Mouse (Mus musculus): Measurements from ENCODE around the gene Gm266. TPM values are rescaled to one million over a fixed set of nuclear protein-coding genes. Genes with fewer than 3 reads are reported as not detected.

Gm266 gene
- 9.4 and 14.3 TPM in 2 replicates for polyA plus RNA-seq (2016; fragmentation: Nextera tagmentation; extraction: Ambion mirVana)

GRCm38 (mm10) chr12:111485652-111486306 is at the start of gene Gm266:
Gene Gm266, minus strand, starts transcription at chr12:111485823.
- Histone ChIP-seq H3K4me2 (replicated peaks) (peak within 1 kb of the TSS; percentile 69), H3K4me1 (peaks cover 24% of the 10 kb centered on the region), H3K9ac (peak within 1 kb of the TSS; percentile 45; the same call in 1 of the 2 replicates), H3K27ac (no peak within 1 kb of the TSS), H3K27me3 (peaks cover 67% of the 10 kb centered on the region), H3K4me3 (peak within 1 kb of the TSS; percentile 46), H3K36me3 (no peaks in the 10 kb centered on the region), H3K9me3 (replicated peaks) (no peaks in the 10 kb centered on the region)
- under 1% methylated on average over 41 of the region's 58 CpGs for WGBS
- peak; percentile 74 for ATAC-seq (ENCODE audit: low FRiP score)

GRCm38 (mm10) chr12:111535281-111535680 is 49.7 kb upstream of the Gm266 start:
- Histone ChIP-seq H3K27ac (no peak overlapping the region), H3K4me3 (no peak overlapping the region), H3K27me3 (no peaks in the 10 kb centered on the region), H3K4me2 (replicated peaks) (no peak overlapping the region), H3K36me3 (peaks cover 12% of the 10 kb centered on the region), H3K9ac (no peak overlapping the region), H3K9me3 (replicated peaks) (no peaks in the 10 kb centered on the region), H3K4me1 (peaks cover 21% of the 10 kb centered on the region)
- ATAC-seq (ENCODE audit: low FRiP score), result no peak
- 67% methylated on average over 6 of the region's 6 CpGs for WGBS

- H3K4me2 ChIP-seq (replicated peaks), result no peak overlapping the region
- no peak overlapping the region for H3K4me3 ChIP-seq
- no peaks in the 10 kb centered on the region for H3K36me3 ChIP-seq
- H3K27ac ChIP-seq, result no peak overlapping the region
- no peaks in the 10 kb centered on the region for H3K9me3 ChIP-seq (replicated peaks)
- no peak for ATAC-seq (ENCODE audit: low FRiP score)
- whole genome bisulfite sequencing, result 66% methylated on average over 11 of the region's 11 CpGs
- peaks cover 10% of the 10 kb centered on the region for H3K4me1 ChIP-seq
- H3K27me3 ChIP-seq, result no peaks in the 10 kb centered on the region
- no peak overlapping the region for H3K9ac ChIP-seq
Measured at GRCm38 (mm10) chr12:111533096-111533794, 47.6 kb upstream of the Gm266 start.

- WGBS, result 28% methylated on average over 8 of the region's 8 CpGs
- no peaks in the 10 kb centered on the region for H3K9me3 ChIP-seq (replicated peaks)
- H3K4me1 ChIP-seq, result no peaks in the 10 kb centered on the region
- H3K27ac ChIP-seq, result no peak overlapping the region
- H3K27me3 ChIP-seq, result 0 out of 2 replicates have a peak, but pooled peaks cover 2% of the 10 kb centered on the region
- no peak for ATAC-seq (ENCODE audit: low FRiP score)
- H3K9ac ChIP-seq, result no peak overlapping the region
- no peak overlapping the region for H3K4me2 ChIP-seq (replicated peaks)
- no peaks in the 10 kb centered on the region for H3K36me3 ChIP-seq
- no peak overlapping the region for H3K4me3 ChIP-seq
Measured at GRCm38 (mm10) chr12:111529192-111529591, 43.6 kb upstream of the Gm266 start.

GRCm38 (mm10) chr12:111527643-111528281 is 42.1 kb upstream of the Gm266 start:
- no peak for ATAC-seq (ENCODE audit: low FRiP score)
- Histone ChIP-seq H3K9me3 (replicated peaks) (no peaks in the 10 kb centered on the region), H3K4me2 (replicated peaks) (no peak overlapping the region), H3K27ac (no peak overlapping the region), H3K27me3 (0 out of 2 replicates have a peak, but pooled peaks cover 2% of the 10 kb centered on the region), H3K4me1 (no peaks in the 10 kb centered on the region), H3K4me3 (no peak overlapping the region), H3K36me3 (no peaks in the 10 kb centered on the region), H3K9ac (no peak overlapping the region)
- 68% methylated on average over 8 of the region's 8 CpGs for WGBS

GRCm38 (mm10) chr12:111524883-111525282 is 39.3 kb upstream of the Gm266 start:
- ATAC-seq (ENCODE audit: low FRiP score), result no peak
- H3K4me1 ChIP-seq, result no peaks in the 10 kb centered on the region

GRCm38 (mm10) chr12:111524469-111524868 is 38.8 kb upstream of the Gm266 start:
- no peak for ATAC-seq (ENCODE audit: low FRiP score)
- H3K4me1 ChIP-seq, result no peaks in the 10 kb centered on the region
- WGBS, result 75% methylated on average over 1 of the region's 1 CpGs
- H3K4me3 ChIP-seq, result no peak overlapping the region
- peaks cover 13% of the 10 kb centered on the region; the same call in 1 of the 2 replicates for H3K9me3 ChIP-seq (replicated peaks)
- 0 out of 2 replicates have a peak, but pooled peaks cover 2% of the 10 kb centered on the region for H3K27me3 ChIP-seq
- no peak overlapping the region for H3K4me2 ChIP-seq (replicated peaks)
- no peaks in the 10 kb centered on the region for H3K36me3 ChIP-seq
- no peak overlapping the region for H3K27ac ChIP-seq
- H3K9ac ChIP-seq, result no peak overlapping the region

More at GRCm38 (mm10) chr12:111524883-111525282, 39.3 kb upstream of the Gm266 start:
- Histone ChIP-seq H3K27ac (no peak overlapping the region), H3K4me3 (no peak overlapping the region), H3K36me3 (no peaks in the 10 kb centered on the region), H3K9ac (no peak overlapping the region), H3K27me3 (0 out of 2 replicates have a peak, but pooled peaks cover 2% of the 10 kb centered on the region), H3K4me2 (replicated peaks) (no peak overlapping the region), H3K9me3 (replicated peaks) (peaks cover 13% of the 10 kb centered on the region; the same call in 1 of the 2 replicates)
- WGBS, result 84% methylated on average over 3 of the region's 3 CpGs

GRCm38 (mm10) chr12:111520994-111521393 is 35.4 kb upstream of the Gm266 start:
- Histone ChIP-seq H3K4me3 (no peak overlapping the region), H3K9me3 (replicated peaks) (peaks cover 13% of the 10 kb centered on the region; the same call in 1 of the 2 replicates), H3K9ac (no peak overlapping the region), H3K27me3 (no peaks in the 10 kb centered on the region), H3K36me3 (no peaks in the 10 kb centered on the region), H3K27ac (no peak overlapping the region), H3K4me2 (replicated peaks) (no peak overlapping the region), H3K4me1 (no peaks in the 10 kb centered on the region)
- 89% methylated on average over 2 of the region's 2 CpGs for WGBS
- ATAC-seq (ENCODE audit: low FRiP score), result no peak

GRCm38 (mm10) chr12:111519821-111520220 is 34.2 kb upstream of the Gm266 start:
- H3K36me3 ChIP-seq, result no peaks in the 10 kb centered on the region
- no peak for ATAC-seq (ENCODE audit: low FRiP score)

GRCm38 (mm10) chr12:111518391-111518790 is 32.8 kb upstream of the Gm266 start:
- no peak overlapping the region for H3K4me2 ChIP-seq (replicated peaks)
- no peak overlapping the region for H3K9ac ChIP-seq
- 92% methylated on average over 9 of the region's 9 CpGs for WGBS
- H3K27ac ChIP-seq, result no peak overlapping the region
- no peak for ATAC-seq (ENCODE audit: low FRiP score)
- no peak overlapping the region for H3K4me3 ChIP-seq
- 0 out of 2 replicates have a peak, but pooled peaks cover 2% of the 10 kb centered on the region for H3K4me1 ChIP-seq
- no peaks in the 10 kb centered on the region for H3K27me3 ChIP-seq
- peaks cover 13% of the 10 kb centered on the region; the same call in 1 of the 2 replicates for H3K9me3 ChIP-seq (replicated peaks)
- no peaks in the 10 kb centered on the region for H3K36me3 ChIP-seq

More at GRCm38 (mm10) chr12:111519821-111520220, 34.2 kb upstream of the Gm266 start:
- no peaks in the 10 kb centered on the region for H3K4me1 ChIP-seq
- no peak overlapping the region for H3K27ac ChIP-seq
- H3K9ac ChIP-seq, result no peak overlapping the region
- no peak overlapping the region for H3K4me2 ChIP-seq (replicated peaks)
- H3K4me3 ChIP-seq, result no peak overlapping the region
- 74% methylated on average over 5 of the region's 5 CpGs for WGBS
- no peaks in the 10 kb centered on the region for H3K27me3 ChIP-seq
- peaks cover 13% of the 10 kb centered on the region; the same call in 1 of the 2 replicates for H3K9me3 ChIP-seq (replicated peaks)

GRCm38 (mm10) chr12:111517901-111518300 is 32.3 kb upstream of the Gm266 start:
- WGBS, result 70% methylated on average over 4 of the region's 4 CpGs
- Histone ChIP-seq H3K27me3 (no peaks in the 10 kb centered on the region), H3K9me3 (replicated peaks) (peaks cover 13% of the 10 kb centered on the region; the same call in 1 of the 2 replicates), H3K36me3 (no peaks in the 10 kb centered on the region), H3K4me3 (no peak overlapping the region), H3K4me2 (replicated peaks) (no peak overlapping the region), H3K27ac (no peak overlapping the region), H3K4me1 (0 out of 2 replicates have a peak, but pooled peaks cover 2% of the 10 kb centered on the region), H3K9ac (no peak overlapping the region)
- no peak for ATAC-seq (ENCODE audit: low FRiP score)

- no peak overlapping the region for H3K9ac ChIP-seq
- no peak overlapping the region for H3K27ac ChIP-seq
- no peaks in the 10 kb centered on the region for H3K27me3 ChIP-seq
- no peak overlapping the region for H3K4me2 ChIP-seq (replicated peaks)
- ATAC-seq (ENCODE audit: low FRiP score), result no peak
- H3K36me3 ChIP-seq, result no peaks in the 10 kb centered on the region
- 0 out of 2 replicates have a peak, but pooled peaks cover 2% of the 10 kb centered on the region for H3K4me1 ChIP-seq
- H3K4me3 ChIP-seq, result no peak overlapping the region
- H3K9me3 ChIP-seq (replicated peaks), result peaks cover 6% of the 10 kb centered on the region; the same call in 1 of the 2 replicates
- 87% methylated on average over 6 of the region's 6 CpGs for WGBS
Measured at GRCm38 (mm10) chr12:111516826-111517225, 31.2 kb upstream of the Gm266 start.
